Mouse (Mus musculus) spleen, adult 18-20 months (tissue): ENCODE data around the gene Ano6.
"Not testable (repeated sequence)": the region's sequence is repeated elsewhere in the genome, so short reads cannot be mapped to it uniquely, and the experiment has no call there.

Experiments
- DNase-seq, 2 experiments: peaks; one replicate each; pipeline ENCODE4 v3.0.0; 2022; ENCODE audit warnings: mixed read lengths in 2 of 2

Gene Ano6

GRCm38 (mm10) chr15:95828018-95828646 is 37.5 kb downstream of the Ano6 start:
- DNase-seq: not testable (repeated sequence)

DNA sequence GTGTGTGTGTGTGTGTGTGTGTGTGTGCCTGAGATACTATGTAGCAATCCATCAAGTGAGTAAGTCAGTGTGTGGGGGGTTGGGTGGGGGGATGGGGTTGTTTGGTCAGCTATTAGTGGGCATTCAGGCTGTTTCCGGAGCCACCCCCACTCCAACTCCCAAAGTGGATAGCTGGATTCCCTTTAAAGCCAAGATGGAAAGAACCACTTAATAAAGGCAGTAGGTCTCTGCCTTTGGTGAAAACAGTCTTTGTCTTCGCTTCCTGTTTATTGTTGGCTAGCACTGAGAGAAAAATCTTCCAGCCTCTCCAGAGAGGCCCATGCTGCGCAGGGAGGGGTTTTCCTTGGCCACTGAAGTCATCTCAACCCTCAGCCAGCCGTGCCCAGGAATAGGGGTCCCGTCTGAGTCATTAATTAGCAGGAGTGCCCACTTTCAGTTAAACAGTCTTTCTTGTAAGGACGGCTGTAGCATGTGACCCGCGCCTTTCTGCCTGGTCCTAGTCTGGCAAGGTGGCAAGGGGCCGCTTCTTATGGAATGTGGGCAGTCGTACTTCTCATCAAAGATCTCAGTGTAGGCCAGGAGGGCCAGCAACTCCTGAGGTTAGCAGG is 38.1 kb downstream of the Ano6 start:
- DNase-seq: no peak

GRCm38 (mm10) chr15:95829553-95830205 is 39.0 kb downstream of the Ano6 start:
- DNase-seq: no peak

- DNase-seq: no peak
Measured at GRCm38 (mm10) chr15:95830206-95830560, 39.5 kb downstream of the Ano6 start.

DNA sequence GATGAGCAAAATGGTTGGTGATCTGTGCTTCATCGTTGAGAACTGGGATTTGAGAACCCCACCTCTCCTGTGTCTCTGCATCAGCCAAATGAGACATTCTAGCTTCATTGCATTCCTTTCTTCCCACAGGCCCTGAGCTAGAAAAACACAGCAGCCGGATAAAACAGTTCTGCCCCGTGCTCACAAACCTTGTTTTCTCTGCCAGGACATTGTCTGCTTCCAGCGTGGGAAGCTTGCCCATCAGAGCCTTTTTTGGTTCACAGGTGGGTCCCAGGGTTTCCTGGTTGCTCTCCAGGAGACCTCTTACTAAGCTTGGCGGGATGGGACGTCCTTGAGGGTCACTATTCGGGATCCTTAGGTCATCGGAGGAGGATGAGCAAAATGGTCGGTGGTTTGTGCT is 42.6 kb downstream of the Ano6 start:
- DNase-seq: no peak

GRCm38 (mm10) chr15:95836077-95836476 is 45.4 kb downstream of the Ano6 start:
- no peak for DNase-seq

DNA sequence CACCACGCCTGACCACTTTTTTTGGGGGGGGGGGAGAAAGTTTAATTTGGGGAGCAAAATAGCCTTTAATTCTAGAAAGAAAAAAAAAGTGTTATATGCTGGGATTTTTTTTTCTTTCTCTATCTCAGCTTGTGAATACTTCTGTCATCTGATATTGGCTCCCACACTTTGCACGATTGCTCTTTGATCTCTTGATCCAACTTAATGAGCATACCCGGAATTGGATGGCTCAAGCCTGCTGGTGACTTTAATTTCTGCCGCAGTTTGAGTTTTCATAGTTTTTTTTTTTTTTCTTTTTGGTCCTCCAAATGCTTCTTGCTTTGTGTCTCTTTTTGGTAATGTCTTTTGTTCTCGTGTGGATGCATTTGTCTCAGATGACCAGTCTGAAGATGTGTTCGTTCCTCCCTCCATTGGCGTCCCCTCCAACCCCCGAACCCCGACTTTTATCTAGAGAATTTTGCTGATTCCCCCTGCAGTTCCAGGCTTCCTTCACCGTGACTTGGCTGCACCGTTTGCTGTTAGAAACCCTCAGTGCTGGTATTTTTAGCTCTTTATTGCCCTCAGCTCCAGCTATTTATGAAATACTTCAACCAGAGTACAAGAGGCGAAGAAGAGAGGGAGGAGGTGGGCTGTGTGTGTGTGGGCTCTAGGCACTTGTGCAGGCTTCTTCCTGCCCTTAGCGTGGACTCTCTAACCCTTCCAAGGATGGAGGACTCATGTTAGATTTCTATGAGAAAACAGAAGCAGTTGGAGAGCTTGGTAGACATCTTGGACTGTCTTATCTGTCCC is 46.2 kb downstream of the Ano6 start:
- no peak for DNase-seq

- DNase-seq: no peak
Measured at GRCm38 (mm10) chr15:95837570-95837969, 46.9 kb downstream of the Ano6 start.

DNA sequence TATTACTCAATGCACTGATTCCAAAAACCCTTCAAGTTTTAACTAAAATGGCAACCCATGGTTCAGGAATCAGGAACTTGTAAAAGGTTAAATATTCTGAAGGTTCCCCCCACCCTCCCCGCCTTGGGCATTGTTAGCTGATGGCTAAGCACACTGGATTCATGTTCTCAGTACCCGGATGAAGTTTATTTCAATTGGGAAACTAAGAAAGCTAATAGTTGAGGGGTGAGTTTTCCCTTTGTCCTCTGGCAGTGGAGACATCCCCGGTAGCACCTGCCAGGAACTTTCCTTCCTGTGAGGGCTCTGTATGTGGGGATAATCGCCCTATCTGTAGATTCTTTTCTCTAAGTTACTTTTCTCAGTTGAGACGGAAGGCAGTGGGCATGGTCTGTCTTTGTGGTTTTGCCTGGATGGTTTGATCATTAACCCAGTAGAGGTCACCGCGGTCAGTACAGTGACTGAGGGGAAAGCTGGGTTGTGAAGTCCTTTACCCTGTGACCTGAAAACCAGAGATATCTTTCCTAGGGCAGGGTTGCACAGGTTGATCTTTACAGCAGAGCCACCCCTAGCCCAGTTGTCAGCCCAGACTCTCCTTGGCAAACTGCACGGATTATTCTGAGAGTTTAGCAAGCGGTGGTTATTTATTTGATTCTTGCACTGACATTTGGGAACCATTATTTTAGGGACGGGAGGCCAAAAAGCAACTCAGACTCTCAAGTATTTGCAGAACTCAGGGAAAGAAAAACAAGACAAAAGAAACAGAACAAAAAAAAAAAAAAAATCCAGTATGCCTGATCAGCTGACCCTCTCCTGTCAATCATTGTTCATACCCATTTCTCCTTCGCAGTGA is 47.8 kb downstream of the Ano6 start:
- DNase-seq: no peak

GRCm38 (mm10) chr15:95839789-95840188 is 49.1 kb downstream of the Ano6 start:
- DNase-seq: no peak

DNA sequence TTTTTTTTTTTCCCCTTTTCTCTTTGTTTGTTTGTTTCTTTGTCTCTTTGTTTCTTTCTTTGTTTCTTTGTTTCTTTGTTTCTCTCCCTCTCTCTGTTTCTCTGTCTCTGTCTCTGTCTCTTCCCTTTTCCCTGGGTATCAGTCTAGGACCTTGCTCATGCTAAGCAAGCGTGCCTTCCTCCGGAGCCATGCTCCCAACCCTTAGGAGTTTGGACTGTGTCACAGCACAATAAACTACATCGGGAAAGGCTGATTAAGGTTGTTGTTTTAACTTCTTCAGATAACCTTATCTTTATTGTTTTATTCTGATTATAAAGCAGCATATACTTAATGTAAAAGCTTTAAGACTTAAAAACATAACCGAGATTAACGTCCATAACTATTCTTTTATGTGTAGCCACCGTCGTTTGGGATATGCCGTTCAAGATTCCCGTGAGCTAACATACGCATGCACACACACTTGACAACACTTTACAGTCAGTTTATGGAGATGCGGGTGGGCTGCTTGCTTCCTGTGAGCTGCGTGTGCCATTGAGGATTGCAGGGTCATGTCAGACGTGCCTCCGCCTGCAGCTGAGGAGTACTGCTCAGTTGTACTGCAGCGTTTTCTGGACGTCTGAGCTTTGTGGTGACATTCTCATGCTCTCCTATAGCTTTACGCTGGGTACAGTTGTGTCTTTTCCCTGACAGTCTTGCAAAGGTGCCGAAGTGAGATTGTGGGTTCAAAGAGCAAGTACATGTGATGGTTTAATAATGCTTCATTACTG is 52.7 kb downstream of the Ano6 start:
- no peak for DNase-seq

- DNase-seq: no peak
Measured at GRCm38 (mm10) chr15:95844412-95844811, 53.8 kb downstream of the Ano6 start.

DNA sequence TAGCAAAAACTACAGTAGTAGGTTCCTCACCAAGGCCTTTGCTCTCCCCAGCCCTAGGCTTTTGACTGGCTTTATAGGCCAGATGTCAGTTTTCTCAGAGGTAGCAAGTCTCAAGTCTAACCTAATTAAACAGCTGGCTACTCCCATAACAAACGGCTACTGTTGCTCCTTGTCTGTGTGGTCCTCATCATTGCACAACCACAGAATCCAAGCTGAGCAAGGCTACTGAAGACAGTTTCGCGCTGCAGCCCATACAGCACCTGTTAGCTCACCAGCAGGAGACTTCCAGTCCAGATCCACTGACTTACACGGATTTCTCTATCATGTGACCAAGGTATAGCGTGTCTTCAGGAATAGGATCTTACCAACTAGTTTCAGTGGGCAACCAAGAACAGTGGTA is 55.5 kb downstream of the Ano6 start:
- DNase-seq: no peak

GRCm38 (mm10) chr15:95848493-95849064 is 57.9 kb downstream of the Ano6 start:
- peak in 1 of 2 experiments; percentile 30 for DNase-seq

DNA sequence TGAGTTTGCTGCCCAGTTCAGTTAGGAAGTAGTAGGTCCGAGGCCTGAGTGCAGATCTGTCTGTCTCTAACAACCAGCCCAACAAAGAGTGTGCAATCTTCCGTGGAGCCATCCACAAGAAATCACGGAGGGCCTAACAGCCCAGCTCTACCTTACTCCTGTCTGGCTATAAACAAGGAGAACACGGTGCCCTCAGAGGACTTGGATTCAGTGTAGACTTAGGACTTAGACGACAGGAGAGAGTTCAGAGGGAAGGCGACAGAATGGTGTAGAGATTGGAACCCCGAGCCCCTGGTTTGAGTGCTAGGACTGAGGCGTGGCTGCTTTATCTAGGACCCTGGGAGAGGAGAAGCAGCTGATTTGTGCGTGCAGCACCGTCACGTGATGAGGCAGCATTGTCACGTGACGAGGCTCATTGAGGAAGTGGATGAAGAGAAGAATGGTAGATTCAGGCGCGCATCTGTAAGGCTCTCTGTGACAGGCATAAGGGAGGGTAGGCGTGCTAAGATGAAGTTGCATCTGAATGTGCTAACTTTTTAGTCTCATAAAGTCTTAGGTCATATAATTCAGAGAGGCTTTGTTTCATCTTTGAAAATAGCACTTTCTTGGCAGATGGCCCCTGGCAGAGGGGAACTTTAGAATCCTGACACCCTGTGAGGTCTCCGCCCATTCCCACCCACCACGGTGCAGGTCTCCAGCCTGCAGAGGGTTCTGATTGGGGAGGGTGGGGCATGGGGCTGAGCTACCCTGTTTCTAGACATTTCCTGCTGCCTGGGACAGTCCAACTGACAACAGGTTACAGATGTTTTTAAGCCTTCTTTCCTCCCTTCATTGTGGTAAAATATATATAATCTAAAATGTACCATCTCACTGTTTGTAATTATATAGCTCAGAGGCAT is 59.1 kb downstream of the Ano6 start:
- DNase-seq: no peak

- DNase-seq: no peak
Measured at GRCm38 (mm10) chr15:95850546-95850945, 59.9 kb downstream of the Ano6 start.

GRCm38 (mm10) chr15:95855051-95855844 is 64.6 kb downstream of the Ano6 start:
- DNase-seq: no peak

DNA sequence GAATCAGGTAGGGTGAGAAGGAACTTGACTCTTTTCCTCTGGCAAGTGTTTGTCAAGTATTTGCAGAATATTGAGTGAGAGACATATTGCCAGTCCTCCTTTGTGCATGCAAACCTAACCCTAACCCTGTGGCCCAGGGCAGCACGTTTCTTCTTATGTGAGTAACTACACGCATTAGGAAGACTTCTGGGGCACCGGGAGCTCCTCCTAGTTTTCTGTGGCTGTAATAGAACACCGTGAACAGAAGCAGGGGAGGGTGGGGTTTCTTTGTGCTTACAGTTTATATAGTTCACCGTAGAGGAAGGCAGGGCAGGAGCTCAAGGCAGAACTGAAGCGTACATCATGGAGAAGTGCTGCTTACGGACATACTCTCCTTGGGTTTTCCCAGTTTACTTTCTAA is 65.3 kb downstream of the Ano6 start:
- no peak for DNase-seq
